In the genomic region with DNA sequence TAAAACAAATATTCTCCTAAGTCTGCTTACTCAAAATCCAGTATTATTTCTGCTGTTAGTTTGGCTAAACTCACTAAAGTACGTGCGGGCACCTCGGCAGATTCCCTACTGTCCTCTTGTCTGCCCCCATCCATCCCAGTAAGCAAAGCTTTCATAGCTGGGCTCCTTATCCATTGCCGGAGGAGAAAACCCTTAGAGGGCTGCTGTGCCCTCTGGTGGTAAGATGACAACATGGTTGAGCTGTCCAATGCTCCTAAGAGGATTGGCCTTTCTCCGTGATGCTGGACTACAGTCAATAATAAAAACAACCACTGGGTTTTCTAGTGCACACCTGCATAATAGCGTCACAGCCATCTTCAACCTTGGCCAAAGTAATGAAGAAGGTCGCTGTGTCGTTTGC, we compare ENCODE assay signal across 8 mouse cellular contexts. TPM values are rescaled to one million over a fixed set of nuclear protein-coding genes. Genes with fewer than 3 reads are reported as not detected.
DNase-seq lines count a peak whose midpoint lies in the region; ATAC-seq and TF ChIP-seq lines count a peak whose summit lies in the region.

No protein-coding gene starts in this region.

- no peaks in the 10 kb centered on the region for H3K9me3 ChIP-seq in embryonic facial prominence, embryonic 10.5 days
- H3K9me3 ChIP-seq in hindbrain, embryonic 14.5 days (ENCODE audit: control insufficient read depth, low read length) = no peaks in the 10 kb centered on the region
- H3K9me3 ChIP-seq in limb, embryonic 11.5 days (ENCODE audit: control insufficient read depth, low read length) = no peaks in the 10 kb centered on the region

- no peaks in the 10 kb centered on the region for H3K27me3 ChIP-seq in kidney, adult 2 months (replicated peaks; ENCODE audit: control insufficient read depth, insufficient read depth, low read length)
- H3K27me3 ChIP-seq in embryonic facial prominence, embryonic 10.5 days (replicated peaks; ENCODE audit: low read depth, poor library complexity, severe bottlenecking) = 0 out of 2 replicates have a peak, but pooled peaks cover 4% of the 10 kb centered on the region
- no peaks in the 10 kb centered on the region for H3K27me3 ChIP-seq in hindbrain, embryonic 14.5 days (ENCODE audit: control insufficient read depth, insufficient read depth, low read length)
- no peaks in the 10 kb centered on the region for H3K27me3 ChIP-seq in limb, embryonic 11.5 days (ENCODE audit: control insufficient read depth, insufficient read depth, low read length)

- no peaks in the 10 kb centered on the region for H3K4me1 ChIP-seq in kidney, adult 2 months (ENCODE audit: control insufficient read depth, insufficient read depth, low read length)
- H3K4me1 ChIP-seq in embryonic facial prominence, embryonic 10.5 days = peaks cover 32% of the 10 kb centered on the region
- peaks cover 18% of the 10 kb centered on the region for H3K4me1 ChIP-seq in hindbrain, embryonic 14.5 days (replicated peaks; ENCODE audit: control insufficient read depth, insufficient read depth, low read length)
- H3K4me1 ChIP-seq in limb, embryonic 11.5 days (ENCODE audit: control insufficient read depth, insufficient read depth, low read length) = peaks cover 16% of the 10 kb centered on the region

- no peaks in the 10 kb centered on the region for H3K36me3 ChIP-seq in kidney, adult 2 months (ENCODE audit: control insufficient read depth, insufficient read depth, low read length)
- H3K36me3 ChIP-seq in embryonic facial prominence, embryonic 10.5 days (replicated peaks) = 0 out of 2 replicates have a peak, but pooled peaks cover 3% of the 10 kb centered on the region
- H3K36me3 ChIP-seq in hindbrain, embryonic 14.5 days (replicated peaks; ENCODE audit: control insufficient read depth, insufficient read depth) = peaks cover 17% of the 10 kb centered on the region
- no peaks in the 10 kb centered on the region for H3K36me3 ChIP-seq in limb, embryonic 11.5 days (ENCODE audit: control insufficient read depth, insufficient read depth, low read length)

- TF ChIP-seq CTCF in kidney, adult 2 months (conservative IDR thresholded peaks at IDR 0.05; ENCODE audit: insufficient read depth, insufficient read length, low read depth, low read length) = peak; percentile 78

- peak; percentile 52 for DNase-seq in kidney, adult 2 months
- no peak for DNase-seq in kidney, adult 11 months
- peak; percentile 58 for DNase-seq in R1 (ENCODE audit: low read depth, low spot score)
- DNase-seq in embryonic facial prominence, embryonic 10.5 days (ENCODE audit: low spot score) = peak; percentile 45
- peak; percentile 64 for DNase-seq in hindbrain, embryonic 14.5 days (ENCODE audit: low spot score)
- peak; percentile 58 for DNase-seq in limb, embryonic 11.5 days (ENCODE audit: low spot score)
- peak; percentile 81 for DNase-seq in retina, postnatal 1 day
- DNase-seq in spleen, postnatal 14 days (ENCODE audit: low spot score in 2 of 2) = no peak

- no peak overlapping the region for H3K27ac ChIP-seq in kidney, adult 2 months (ENCODE audit: insufficient read depth, low read depth, low read length)
- H3K27ac ChIP-seq in embryonic facial prominence, embryonic 10.5 days (replicated peaks) = no peak overlapping the region
- peak overlapping the region; percentile 85 for H3K27ac ChIP-seq in hindbrain, embryonic 14.5 days
- H3K27ac ChIP-seq in limb, embryonic 11.5 days (replicated peaks; ENCODE audit: low read depth, low read length) = no peak overlapping the region

- H3K4me2 ChIP-seq in hindbrain, embryonic 14.5 days (replicated peaks) = no peak overlapping the region
- H3K4me2 ChIP-seq in limb, embryonic 11.5 days (ENCODE audit: low read depth, severe bottlenecking) = no peak overlapping the region

- TF ChIP-seq POLR2A in kidney, adult 2 months (IDR thresholded peaks at IDR 0.05; ENCODE audit: low read depth, low read length) = no peak

- no peak overlapping the region for H3K4me3 ChIP-seq in kidney, adult 2 months (ENCODE audit: insufficient read depth, low read depth, low read length)
- no peak overlapping the region for H3K4me3 ChIP-seq in embryonic facial prominence, embryonic 10.5 days
- no peak overlapping the region for H3K4me3 ChIP-seq in hindbrain, embryonic 14.5 days (replicated peaks; ENCODE audit: low read length)
- H3K4me3 ChIP-seq in limb, embryonic 11.5 days (ENCODE audit: low read depth, low read length) = no peak overlapping the region

- WGBS in kidney, adult 2 months = 30% methylated on average over 8 of the region's 8 CpGs
- WGBS in embryonic facial prominence, embryonic 10.5 days = 41% methylated on average over 8 of the region's 8 CpGs
- 40% methylated on average over 8 of the region's 8 CpGs for WGBS in hindbrain, embryonic 14.5 days
- 41% methylated on average over 8 of the region's 8 CpGs for WGBS in limb, embryonic 11.5 days

- ATAC-seq in hindbrain, embryonic 14.5 days (ENCODE audit: low FRiP score) = no peak
- ATAC-seq in limb, embryonic 11.5 days (ENCODE audit: insufficient number of reproducible peaks, low FRiP score, low TSS enrichment, low read depth) = no peak

- no peak overlapping the region for H3K9ac ChIP-seq in hindbrain, embryonic 14.5 days
- no peak overlapping the region for H3K9ac ChIP-seq in limb, embryonic 11.5 days (ENCODE audit: low read length)

RNA-seq across cellular contexts. Expression of a gene that starts 59.3 kb away (rescaled TPM):
- polyA plus RNA-seq in kidney, adult 2 months (2012; rRNA removed) = 2.3 and 2.6 TPM in 2 replicates
- polyA plus RNA-seq in embryonic facial prominence, embryonic 10.5 days (2016; fragmentation: Nextera tagmentation; extraction: Ambion mirVana) = 20.0 and 24.0 TPM in 2 replicates
- 103 and 105 TPM in 2 replicates for polyA plus RNA-seq in hindbrain, embryonic 14.5 days (2014; fragmentation: Nextera tagmentation; extraction: Ambion mirVana)
- 8.5 and 9.1 TPM in 2 replicates for polyA plus RNA-seq in limb, embryonic 11.5 days (2014; fragmentation: Nextera tagmentation; extraction: Ambion mirVana)

Comparison
In these comparisons a context has a peak if more than half of its experiments do, and no peak if none do; other contexts are left out.
1. DNase-seq: peak in kidney, adult 2 months (single experiment), R1 (single experiment), embryonic facial prominence, embryonic 10.5 days (single experiment), hindbrain, embryonic 14.5 days (single experiment), limb, embryonic 11.5 days (single experiment) and retina, postnatal 1 day (single experiment); none in kidney, adult 11 months (single experiment) and spleen, postnatal 14 days (0 of 2).